Mouse (Mus musculus) layer of hippocampus, postnatal 10 days (tissue): ENCODE results near the gene Pkmyt1. TPM values are rescaled to one million over a fixed set of nuclear protein-coding genes. Genes with fewer than 3 reads are reported as not detected.
A peak's percentile ranks its signal among the peaks of the same experiment; 100 is the strongest.

Experiments
- DNase-seq, 2 experiments: peaks; one replicate each; pipeline ENCODE4 v3.0.0; 2021; ENCODE audit warnings: low spot score in 2 of 2
- total RNA-seq, 2 experiments: library from RNA; stranded (reverse); gene quantifications; 2 replicates each; pipeline ENCODE4 v1.2.3; 2021

The Pkmyt1 gene
- total RNA-seq, 2 experiments from 2014 or later: 6.7 to 8.3 TPM

DNA sequence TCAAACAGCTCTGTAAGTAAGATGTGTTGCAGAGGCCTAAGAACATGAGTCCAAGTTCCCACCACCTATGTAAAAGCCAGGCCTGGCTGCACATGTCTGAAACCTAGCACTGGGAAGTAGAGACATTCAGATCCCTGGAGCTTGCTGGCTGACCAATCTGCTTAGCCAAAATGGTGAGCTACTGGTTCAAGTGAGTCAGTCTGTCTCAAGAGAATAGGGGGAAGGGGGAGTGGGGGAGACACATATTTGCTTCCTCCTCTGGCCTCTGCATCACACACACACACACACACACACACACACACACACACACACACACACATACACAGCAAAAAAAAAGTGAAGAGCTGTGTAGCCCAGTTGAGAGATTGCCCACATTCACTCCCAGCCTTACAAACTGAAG lies 57.2 kb downstream of the Pkmyt1 start:
- no peak for DNase-seq

DNA sequence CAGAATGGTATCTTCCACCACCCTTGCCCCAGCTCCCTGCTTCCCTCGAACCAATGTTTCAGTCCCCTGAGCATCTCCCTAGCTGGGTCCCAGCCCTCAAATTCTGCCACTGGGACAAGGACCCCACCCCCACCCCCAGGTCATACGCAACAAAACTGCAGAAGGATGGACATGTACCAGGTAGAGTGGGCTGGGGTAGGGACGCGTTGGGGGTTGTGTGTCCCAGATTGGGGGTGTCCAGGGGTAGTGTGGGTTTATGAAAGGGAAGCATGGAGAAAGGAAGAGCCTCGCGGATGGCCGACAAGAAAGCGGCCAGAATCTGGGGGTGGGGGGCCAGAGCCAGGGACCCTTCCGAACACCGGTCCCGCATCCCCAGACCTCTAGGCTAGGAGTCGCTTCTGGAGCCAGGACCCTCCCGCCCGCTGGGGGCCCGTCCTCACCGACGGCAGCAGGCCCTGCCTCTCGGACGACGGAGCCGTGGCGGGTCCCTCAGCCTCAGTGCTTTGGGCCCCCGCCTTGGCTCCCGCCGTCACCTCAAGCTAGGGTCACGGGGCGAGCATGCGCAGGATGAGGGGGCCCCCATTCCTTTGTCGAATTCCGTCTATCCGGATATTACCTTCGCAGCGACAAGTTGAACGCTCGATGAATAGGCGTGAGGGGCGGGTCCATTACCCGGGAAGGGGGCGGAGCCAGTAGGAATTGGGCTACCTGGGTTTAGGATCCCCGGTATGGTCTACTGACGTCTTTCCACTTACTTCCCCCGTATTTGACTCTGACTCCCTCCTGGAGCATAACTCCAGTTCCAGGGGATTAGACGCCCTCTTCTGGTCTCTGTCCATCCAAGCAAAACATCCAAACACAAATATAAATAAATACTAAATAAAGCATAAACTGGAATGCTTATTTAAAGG lies 59.7 kb downstream of the Pkmyt1 start, which contains the start of gene Flywch2:
Flywch2 (minus strand) TSS at position 521 of the 911 bp plus-strand sequence.
- DNase-seq: peak; percentile 82 to 89

Other genes starting within 250 kb of the Pkmyt1 start
- gene Vmn2r117, start 246.6 kb upstream of the Pkmyt1 start, total RNA-seq: not detected
- 1 to 10 TPM; 6.4 to 7.2 TPM for gene Zfp213, start 162.1 kb upstream of the Pkmyt1 start, total RNA-seq
- gene Zfp13, start 126.8 kb upstream of the Pkmyt1 start, total RNA-seq: 10 to 100 TPM; 25.7 to 30.0 TPM
- gene Zscan10, start 125.5 kb upstream of the Pkmyt1 start, total RNA-seq: not detected
- 1 to 10 TPM; 1.2 to 1.6 TPM for gene Mmp25, start 81.1 kb upstream of the Pkmyt1 start, total RNA-seq
- gene Bicdl2, start 65.8 kb upstream of the Pkmyt1 start, total RNA-seq: not detected
- 100 to 1,000 TPM; 137 to 148 TPM for gene Hcfc1r1, start 52.7 kb upstream of the Pkmyt1 start, total RNA-seq
- 10 to 100 TPM; 11.4 to 12.9 TPM for gene Thoc6, start 52.5 kb upstream of the Pkmyt1 start, total RNA-seq
- gene Tnfrsf12a, start 48.9 kb upstream of the Pkmyt1 start, total RNA-seq: 1 to 10 TPM; 6.8 to 7.2 TPM
- gene Cldn6, start 47.1 kb upstream of the Pkmyt1 start, total RNA-seq: under 1 TPM; 0.22 to 0.25 TPM
- gene Cldn9, start 42.3 kb upstream of the Pkmyt1 start, total RNA-seq: under 1 TPM in 1 of 2 experiments, not detected in 1; 0.57 TPM
- gene 1520401A03Rik, start 3.6 kb upstream of the Pkmyt1 start, total RNA-seq: under 1 TPM; 0.13 to 0.62 TPM
- gene Paqr4, start 14.5 kb downstream of the Pkmyt1 start, total RNA-seq: 10 to 100 TPM; 51.8 to 53.1 TPM
- under 1 TPM; 0.20 to 0.27 TPM for gene Kremen2, start 19.5 kb downstream of the Pkmyt1 start, total RNA-seq
- gene Flywch1, start 45.3 kb downstream of the Pkmyt1 start, total RNA-seq: 100 to 1,000 TPM; 121 to 123 TPM
- 10 to 100 TPM; 26.7 to 27.3 TPM for gene Flywch2, start 59.7 kb downstream of the Pkmyt1 start, total RNA-seq
- 100 to 1,000 TPM; 516 to 611 TPM for gene Srrm2, start 64.2 kb downstream of the Pkmyt1 start, total RNA-seq
- gene Elob, start 102.8 kb downstream of the Pkmyt1 start, total RNA-seq: 100 to 1,000 TPM; 402 to 410 TPM
- not detected for gene Prss33, start 109.7 kb downstream of the Pkmyt1 start, total RNA-seq
- under 1 TPM; 0.21 to 0.45 TPM for gene Prss32, start 117.5 kb downstream of the Pkmyt1 start, total RNA-seq
- gene Prss41, start 117.8 kb downstream of the Pkmyt1 start, total RNA-seq: 1 to 10 TPM; 2.2 to 3.1 TPM
- not detected for gene Prss21, start 141.7 kb downstream of the Pkmyt1 start, total RNA-seq
- not detected for gene Dcpp1, start 154.5 kb downstream of the Pkmyt1 start, total RNA-seq
- not detected for gene Dcpp2, start 154.5 kb downstream of the Pkmyt1 start, total RNA-seq
- gene Dcpp3, start 191.1 kb downstream of the Pkmyt1 start, total RNA-seq: not detected
- gene Sbp, start 215.3 kb downstream of the Pkmyt1 start, total RNA-seq: not detected
- not detected for gene Sbpl, start 228.9 kb downstream of the Pkmyt1 start, total RNA-seq